Mouse (Mus musculus): Measurements from ENCODE around the gene Atp2a2.

The Atp2a2 gene

DNA sequence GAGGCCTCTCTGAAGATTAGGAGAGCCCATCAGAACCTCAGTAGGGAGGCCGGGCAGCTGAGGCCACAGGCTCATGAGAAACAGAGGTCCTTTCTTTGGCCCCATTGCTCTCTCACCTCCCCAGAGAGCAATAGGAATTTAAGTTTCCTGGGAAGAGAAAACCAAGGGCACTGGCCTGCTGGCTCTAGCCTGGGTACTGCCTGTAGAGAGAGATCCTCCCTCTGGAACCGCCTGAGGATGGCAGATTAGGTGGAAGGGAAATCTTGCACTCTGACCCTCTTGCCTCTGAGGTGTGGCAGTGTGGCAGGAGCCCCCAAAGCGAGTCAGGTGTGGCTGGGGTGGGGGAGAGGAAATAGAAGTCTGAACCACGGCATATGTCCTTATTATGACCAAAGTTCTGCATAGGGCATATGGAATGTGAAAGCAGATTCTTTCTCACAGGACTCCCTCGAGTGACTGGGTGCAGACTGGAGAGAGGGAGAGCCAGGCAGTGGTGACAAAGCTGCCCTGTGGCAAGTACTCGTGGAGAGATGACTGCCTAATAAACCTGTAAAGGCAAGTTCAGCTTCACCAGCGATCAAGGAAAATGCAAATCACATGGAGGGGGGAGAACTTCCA, 17.1 kb upstream of the Atp2a2 start:
- no peak for DNase-seq

DNA sequence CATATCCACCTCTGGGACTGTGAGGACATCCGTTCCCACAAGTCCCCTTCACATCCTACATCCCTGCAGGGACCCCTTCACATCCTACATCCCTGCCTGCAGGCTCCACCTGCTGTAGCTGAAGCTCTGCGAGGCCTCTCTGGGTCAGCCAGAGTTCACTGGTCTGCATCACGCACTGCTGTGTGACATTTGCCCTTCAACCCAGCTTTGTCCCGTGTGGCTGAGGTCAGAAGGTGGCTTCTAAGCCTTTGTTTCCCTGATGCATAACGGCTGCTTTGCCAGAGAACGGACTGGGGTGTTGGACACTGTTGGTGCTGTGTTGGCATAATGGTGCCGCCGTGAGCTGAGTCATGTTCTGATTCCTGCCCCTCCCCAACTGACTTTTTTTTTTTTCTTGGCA, 16.2 kb upstream of the Atp2a2 start:
- DNase-seq = peak; percentile 56

DNA sequence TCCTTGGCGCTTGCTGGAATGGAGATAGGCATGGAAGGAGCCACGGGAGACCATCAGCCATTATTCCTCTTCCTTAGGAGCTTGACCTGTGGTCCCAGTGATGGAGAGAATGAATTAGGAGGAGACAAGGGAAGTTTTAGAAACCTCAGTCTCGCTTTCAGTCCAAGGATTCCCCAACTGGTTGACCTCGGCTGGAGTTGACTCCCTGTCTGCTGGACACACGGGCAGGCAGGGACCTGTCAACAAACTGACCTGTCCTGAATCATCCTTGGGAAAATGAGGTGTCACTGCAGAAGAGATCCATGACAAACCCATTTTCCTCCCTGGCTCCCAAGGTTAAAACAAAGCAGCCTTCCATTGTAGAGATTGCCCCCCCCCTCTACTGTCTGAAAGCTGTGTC, 14.9 kb upstream of the Atp2a2 start:
- DNase-seq = no peak

DNA sequence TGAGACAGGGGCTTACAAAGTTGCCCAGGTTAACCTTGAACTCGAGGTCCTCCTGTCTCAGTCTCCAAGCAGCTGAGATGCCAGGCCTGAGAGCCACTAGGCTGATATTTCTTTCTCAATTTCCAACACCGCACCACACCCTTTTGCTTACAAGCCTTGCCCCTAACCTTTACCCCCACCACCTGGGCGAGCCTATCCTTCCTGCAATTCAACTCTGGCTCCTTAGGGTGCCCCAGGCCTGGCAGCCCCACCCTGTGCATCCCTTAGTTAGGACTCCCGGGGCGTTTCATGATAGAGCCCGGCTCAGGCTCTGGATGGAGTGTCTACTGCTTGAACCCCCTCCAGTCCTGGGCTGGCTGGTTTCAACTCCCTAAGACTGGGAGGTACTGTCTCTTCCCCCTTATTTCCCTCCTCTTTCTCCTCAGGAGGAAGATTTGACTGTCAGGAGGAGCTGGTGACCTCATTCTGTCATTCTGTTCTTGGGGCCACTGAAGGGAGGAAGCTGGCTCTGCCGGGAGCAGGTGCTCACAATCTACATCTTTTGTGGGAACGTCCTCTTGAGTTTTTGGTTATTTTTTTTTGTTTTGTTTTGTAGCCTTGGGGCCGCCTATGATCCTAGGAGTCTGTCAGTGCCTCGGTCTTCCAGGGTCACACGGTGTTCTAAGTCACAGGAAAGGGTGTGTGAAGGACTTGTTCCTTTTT, 14.2 kb upstream of the Atp2a2 start:
- no peak for DNase-seq

DNA sequence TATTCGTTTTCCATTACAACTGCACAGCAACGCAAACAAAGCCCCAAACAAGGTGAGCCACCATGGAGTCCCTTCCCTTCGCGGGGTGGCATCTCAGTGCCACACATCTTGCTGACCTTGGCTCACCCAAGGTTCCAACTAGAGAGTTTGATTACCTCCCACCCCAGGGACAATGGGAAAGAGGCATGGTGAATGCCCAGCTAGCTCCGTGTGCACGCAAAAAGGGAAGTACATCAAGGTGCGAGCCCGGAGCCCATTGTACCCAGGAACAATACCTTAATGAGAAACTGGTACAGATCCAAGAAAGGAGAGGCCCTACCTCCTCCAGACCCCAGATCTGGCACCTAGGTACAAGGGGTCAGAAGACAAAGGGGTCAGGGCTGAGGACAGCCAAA, 12.1 kb upstream of the Atp2a2 start:
- DNase-seq = no peak

DNA sequence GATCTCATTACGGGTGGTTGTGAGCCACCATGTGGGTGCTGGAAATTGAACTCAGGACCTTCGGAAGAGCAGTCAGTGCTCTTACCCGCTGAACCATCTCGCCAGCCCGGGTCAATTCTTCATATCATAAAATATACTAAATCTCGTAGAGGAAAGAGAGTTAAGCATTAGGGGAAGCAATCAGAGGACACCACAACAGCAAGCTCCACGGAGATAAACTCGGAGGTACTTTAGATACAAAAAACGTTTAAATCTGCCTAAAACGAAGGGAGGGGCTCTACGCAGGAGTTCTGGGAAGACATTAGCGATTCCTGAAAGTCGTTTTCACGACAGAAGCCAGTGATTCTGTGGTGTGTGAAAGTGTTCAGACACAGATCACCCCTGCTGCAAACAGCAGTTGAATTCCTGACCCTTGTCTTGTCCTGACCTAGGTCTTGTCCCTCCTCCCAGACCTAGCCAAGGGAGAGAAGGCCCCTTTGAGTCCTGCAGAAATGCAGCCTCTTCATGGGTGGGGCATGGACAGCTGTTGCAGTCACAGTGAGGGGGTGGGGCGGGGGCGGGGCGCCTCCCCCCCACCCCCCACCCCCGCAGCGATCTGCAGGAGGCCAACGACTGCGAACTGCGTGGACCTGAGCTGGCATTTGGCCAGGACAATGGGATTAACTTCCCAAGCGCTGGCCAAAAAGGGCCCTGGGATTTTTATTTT, 11.5 kb upstream of the Atp2a2 start:
- no peak for DNase-seq

DNA sequence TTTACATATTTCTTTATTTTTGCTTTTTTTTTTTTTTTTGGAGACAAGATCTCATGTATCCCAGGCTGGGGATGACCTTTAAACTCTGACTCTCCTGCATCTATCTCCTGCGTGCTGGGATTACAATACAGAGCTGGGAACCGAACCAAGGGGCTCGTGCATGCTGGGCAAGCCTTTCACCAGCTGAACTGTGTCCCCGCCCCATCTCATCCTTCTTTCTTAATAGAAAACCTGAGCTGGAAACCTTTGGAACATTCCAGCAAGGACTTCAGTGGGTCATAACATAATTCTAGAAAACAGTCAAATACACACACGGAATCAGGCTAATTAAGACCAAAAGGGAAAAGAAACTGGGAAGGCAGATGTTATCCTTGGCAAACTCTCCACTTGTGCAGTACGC, 10.0 kb upstream of the Atp2a2 start:
- DNase-seq = no peak

GRCm38 (mm10) chr5:122511405-122511804, 9.4 kb upstream of the Atp2a2 start:
- DNase-seq = no peak

- DNase-seq = no peak
Observed at GRCm38 (mm10) chr5:122510651-122511157, 8.7 kb upstream of the Atp2a2 start.

GRCm38 (mm10) chr5:122509608-122510007, 7.6 kb upstream of the Atp2a2 start:
- no peak for DNase-seq

- no peak for DNase-seq
Observed at GRCm38 (mm10) chr5:122508861-122509306, 6.9 kb upstream of the Atp2a2 start.

DNA sequence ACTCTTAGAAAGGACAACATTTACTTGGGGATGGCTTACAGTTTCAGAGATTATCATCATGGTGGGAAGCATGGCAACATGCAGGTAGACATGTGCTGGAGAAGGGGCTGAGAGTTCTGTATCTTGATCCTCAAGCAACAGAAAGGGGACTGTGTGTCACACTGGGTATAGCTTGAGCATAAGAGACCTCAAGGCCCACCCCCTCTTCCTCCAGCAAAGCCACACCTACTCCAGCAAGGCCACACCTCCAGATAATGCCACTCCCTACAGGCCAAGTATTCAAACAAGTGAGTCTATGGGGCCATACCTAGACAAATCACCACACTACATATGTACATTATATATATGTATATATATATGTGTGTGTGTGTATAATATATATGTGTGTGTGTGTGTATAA, 5.4 kb upstream of the Atp2a2 start:
- no peak for DNase-seq

DNA sequence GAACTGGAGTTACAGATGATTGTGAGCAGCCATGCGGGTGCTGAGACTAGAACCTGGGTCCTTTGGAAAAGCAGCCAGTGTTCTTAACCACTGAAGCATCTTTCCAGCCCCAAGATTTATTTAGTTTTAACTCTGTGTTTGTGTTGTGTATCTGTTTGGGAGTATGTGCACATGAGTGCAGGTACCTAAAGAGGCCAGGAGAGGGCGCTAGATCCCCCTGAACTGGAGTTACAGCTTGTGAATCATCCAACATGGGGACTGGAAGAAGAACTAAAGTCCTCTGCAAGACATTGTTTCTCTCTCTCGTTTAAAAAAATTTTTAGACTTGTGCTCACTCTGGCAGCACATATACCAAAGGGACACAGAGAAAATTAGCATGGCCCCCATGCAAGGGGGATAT, 4.4 kb upstream of the Atp2a2 start:
- DNase-seq = no peak

GRCm38 (mm10) chr5:122505554-122505953, 3.5 kb upstream of the Atp2a2 start:
- no peak for DNase-seq

DNA sequence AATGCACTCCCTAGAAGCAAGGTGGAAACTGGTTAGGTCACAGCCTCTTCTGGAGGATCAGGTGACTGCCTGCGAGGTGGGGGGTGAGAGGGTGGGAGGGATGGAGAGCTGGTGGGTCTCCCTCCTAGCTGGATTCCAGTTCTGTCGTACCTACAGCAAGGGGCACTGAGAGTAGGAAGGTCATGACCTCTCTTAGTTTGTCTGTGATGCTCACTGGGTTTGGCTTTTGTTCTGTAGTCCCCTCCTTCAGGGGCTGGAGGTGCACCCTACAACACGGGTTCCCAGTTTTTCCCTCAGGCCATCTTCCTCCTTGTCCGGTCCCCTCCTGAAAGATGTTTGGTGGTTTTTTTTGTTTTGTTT, 1.7 kb upstream of the Atp2a2 start:
- no peak for DNase-seq

- DNase-seq = no peak
Observed at GRCm38 (mm10) chr5:122503015-122503759, 1.2 kb upstream of the Atp2a2 start.

DNA sequence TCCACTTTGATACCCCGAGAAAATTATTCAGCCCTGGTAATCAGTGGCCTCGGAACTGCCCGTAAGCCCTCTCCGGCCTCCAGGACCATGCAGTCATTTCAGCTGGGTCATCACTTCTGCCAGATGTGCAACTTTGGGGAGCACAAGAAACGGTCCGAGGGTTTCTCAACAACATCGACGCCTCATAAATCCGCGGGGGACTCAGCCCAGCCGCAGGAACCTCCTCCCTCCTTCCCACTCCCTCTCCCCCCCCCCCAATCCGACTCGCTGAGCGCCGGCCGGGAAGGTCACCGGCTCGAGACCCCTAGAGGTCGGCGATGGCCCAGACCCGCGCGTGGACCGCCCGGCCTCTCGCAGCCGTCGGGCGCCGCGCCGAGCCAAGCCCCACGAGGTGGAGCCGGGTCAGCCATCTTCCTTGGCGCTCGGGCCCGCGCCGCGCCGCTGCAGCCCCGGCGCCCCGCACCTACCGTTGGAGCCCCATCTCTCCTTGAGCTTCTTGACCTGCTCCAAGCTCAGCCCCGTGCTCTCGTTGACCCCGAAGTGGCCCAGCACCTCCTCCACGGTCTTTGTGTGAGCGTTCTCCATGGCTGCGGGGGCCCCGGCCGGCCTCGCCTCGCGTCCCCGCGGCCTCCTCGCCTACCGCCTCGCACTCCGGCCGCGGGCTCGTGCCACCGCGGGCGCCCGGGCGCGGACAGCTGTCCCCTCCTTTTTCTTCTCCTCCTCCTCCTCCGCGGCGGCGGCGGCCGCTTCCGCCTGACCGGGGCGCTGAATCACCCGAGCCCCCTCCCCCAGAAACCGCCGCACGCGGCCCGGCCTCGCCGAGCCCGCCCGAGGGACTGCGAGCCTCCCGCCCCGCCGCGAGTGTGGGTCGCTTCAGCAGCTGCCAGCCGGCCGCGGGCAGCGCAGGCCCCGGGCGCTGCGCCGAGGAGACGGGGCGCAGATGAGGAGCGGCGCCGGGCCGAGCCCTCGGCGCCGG, 636 bp downstream of the Atp2a2 start:
- peak; percentile 74 for DNase-seq

- DNase-seq = no peak
Observed at GRCm38 (mm10) chr5:122500563-122500962, 1.5 kb downstream of the Atp2a2 start.

- DNase-seq = no peak
Observed at GRCm38 (mm10) chr5:122500141-122500540, 1.9 kb downstream of the Atp2a2 start.

DNA sequence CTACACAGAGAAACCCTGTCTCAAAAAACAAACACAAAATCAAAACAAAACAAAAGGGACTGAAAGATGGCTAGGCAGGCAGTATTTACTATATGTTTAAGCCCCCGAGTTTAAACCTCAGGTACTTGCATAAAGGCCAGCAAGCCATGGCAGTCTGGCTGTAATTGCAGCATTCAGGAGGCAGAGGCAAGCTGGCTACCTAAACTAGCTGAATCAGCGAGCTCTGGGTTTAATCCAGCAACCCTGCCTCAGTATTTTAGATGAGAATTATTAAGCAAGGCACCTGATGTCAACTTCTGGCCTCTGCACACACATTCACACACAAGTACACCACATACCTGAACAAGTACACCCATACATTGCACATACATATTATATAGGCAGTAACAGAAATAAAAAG, 4.0 kb downstream of the Atp2a2 start:
- no peak for DNase-seq

- DNase-seq = no peak
Observed at GRCm38 (mm10) chr5:122496990-122497389, 5.0 kb downstream of the Atp2a2 start.

- DNase-seq = no peak
Observed at GRCm38 (mm10) chr5:122494449-122494848, 7.6 kb downstream of the Atp2a2 start.

Measured in embryo, embryonic 11 days (tissue).